Mouse (Mus musculus): ENCODE data around the gene Slc25a30.

Gene Slc25a30

DNA sequence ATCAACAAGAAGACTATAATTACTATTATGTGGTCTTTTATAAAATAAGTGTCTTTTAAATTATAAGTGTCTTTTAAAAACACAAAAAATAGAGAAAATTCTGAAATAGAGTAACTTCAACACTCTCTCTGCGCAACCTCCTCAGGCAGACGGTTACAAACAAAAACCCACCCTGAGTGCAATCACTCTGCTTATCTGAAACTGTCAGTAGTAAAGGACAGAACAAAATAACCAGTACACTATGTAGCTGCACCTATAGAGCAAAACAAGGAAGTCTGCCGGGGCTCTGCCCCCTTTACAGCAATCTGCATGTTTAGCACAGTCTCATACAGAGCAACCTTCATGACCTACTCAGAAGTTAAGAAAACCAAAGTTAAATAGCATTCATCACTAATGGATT, 44.9 kb downstream of the Slc25a30 start:
- DNase-seq (ENCODE audit: low spot score in 2 of 2), result no peak

DNA sequence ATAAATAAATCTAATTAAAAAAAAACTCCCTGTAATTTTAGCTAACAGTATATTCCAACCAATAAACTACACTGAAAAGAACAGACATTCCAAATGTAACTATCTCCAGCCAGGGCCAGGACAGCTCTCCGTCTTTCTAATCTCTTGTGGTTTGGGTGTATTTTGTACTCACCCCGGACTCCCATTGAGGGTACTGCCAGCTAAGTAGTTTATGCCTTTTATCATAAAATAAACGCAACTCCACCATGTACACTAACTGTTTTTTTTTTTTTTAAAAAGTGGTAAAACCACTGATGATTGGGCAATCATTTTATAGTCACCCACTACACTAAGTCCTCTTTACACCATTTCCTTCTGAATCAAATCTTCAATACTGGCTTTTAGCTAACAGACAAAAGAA, 51.2 kb downstream of the Slc25a30 start:
- no peak for DNase-seq (ENCODE audit: low spot score in 2 of 2)

DNA sequence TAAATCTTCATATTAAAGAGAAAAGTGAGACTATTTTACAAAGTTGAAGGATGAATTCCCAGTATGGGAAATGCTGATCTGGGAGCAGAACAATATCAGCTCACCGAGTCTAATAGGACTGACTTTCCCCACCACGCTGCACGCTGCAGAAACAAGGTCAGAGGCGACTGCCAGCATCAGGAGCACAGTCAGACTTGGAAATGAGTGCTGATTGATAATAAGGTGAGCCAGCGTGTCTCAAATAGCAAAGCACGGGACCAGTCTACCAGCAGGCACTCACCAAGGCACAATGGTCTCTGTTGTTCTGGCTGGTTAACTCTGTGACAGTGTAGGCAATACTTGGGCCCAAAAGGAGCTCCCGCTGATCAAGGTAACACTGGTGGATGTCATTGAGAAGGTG, 54.2 kb downstream of the Slc25a30 start:
- DNase-seq (ENCODE audit: low spot score in 2 of 2), result no peak

DNA sequence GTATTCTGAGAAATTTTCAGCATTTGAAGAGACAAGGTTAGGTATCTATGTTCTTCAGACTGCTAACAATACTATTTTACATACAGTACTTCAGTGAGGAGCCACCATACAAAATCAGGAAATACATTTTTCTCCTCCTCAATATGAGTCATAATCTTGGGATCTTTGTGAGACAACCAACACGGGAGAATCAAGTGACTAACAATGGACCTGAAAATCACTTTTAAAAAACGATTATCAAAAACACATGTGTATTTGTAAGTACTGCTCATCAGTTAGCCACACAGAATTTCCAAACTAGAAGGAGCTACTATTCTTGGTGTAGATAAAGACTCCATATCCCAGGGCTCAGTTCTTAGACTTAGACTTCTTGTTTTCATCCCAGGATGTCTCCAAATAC, 55.5 kb downstream of the Slc25a30 start:
- no peak for DNase-seq (ENCODE audit: low spot score in 2 of 2)

DNA sequence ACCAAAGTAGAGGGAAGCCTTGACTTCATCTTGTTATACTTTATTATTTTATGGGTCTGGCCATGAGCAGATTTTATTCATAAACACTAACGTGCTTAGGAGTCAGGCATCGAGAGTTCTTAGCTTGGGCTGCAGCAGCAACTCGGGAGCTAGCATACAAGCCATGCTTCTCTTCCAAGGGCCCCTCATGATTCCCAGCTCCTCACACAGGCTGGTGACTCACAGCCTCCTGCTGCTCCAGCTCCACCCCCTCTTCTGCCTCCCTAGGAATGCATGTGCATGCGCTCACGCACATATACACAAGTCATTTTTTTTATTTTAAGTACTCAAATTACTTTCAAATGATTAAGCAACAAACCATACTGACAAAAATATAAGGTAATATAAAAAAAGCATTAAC, 58.7 kb downstream of the Slc25a30 start:
- DNase-seq (ENCODE audit: low spot score in 2 of 2), result no peak

DNA sequence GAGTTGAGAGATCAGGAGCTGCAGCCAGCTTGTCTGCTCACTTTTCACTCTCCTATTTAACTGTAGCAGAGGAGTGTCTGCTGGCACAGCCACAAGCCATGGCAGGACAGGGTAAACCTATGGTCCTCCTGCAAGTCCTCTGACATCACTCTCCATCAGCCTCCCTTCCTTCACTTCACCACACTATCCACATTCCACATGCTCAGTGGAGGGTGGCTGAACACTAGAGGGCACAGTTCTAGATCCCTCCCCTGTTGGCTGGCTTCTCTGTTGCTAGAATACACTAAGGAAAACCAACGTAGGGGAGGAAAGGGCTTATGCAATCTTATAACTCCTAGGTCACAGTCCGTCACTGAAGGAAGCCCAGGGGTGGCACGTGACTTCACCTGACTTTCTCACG, 59.8 kb downstream of the Slc25a30 start:
- DNase-seq (ENCODE audit: low spot score in 2 of 2), result no peak

DNA sequence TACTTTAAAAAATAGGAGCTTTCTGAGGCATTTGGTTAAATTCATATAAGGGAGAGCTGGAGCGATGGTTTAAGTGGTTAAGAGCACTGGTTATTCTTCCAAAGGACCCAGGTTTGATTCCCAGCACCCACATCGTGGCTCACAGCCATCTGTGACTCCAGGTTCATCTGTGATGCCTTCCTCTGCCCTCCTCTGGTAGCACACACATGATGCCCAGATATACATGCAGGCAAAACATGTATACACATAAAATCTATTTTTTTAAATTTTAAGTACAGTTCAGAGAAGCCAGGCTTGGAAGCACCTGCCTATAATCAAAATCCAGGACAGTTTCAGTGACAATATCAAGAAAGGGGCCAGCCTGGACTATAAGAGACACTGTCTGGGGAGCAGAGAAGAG, 64.0 kb downstream of the Slc25a30 start:
- DNase-seq (ENCODE audit: low spot score in 2 of 2), result no peak

DNA sequence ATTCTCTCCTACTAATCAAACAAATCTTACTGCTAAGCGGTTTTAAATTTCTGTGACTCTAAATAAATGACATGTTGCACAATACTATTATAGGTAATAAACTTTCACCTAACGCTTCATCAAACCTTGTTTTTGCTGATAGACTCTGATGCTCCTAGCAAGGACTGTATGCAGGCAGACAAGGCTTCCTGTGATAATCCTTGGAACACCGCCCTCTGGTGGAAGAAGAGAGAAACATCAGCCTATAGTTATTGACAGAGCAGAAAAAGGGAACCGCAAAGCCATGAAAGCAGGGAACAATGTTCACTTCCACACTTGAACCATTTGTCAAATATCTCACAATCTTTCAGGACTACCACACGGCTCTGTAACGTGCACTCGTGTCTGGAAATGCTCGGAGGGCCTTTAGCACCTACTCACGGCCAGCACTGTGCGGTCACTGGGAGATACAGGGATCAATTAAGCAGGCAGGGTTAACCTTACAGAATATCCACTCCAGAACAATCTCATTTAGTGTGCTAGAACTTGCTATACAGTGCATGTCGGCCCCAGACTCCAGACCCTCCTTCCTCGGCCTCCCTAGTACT, 64.8 kb downstream of the Slc25a30 start:
- peak; percentile 23 to 71 for DNase-seq (ENCODE audit: low spot score in 2 of 2)

DNA sequence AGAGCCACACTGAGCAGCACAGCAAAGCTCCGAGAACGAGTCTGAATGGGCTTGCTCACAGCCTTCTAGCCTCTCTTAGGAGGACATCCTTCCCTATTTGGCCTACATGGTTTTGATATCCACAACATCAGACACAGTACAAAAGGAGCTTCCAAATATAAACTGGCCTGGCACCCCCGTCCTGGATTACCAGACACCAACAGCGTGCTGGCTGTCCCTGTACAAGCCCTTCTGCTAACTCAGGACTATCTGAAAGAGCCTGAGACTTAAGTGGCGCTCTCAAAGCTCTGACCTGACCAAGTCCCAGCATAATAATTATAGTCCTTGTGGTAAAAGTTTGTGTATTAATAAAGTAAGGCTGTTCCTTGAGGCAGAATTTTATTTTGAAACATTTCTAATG, 66.7 kb downstream of the Slc25a30 start:
- no peak for DNase-seq (ENCODE audit: low spot score in 2 of 2)

DNA sequence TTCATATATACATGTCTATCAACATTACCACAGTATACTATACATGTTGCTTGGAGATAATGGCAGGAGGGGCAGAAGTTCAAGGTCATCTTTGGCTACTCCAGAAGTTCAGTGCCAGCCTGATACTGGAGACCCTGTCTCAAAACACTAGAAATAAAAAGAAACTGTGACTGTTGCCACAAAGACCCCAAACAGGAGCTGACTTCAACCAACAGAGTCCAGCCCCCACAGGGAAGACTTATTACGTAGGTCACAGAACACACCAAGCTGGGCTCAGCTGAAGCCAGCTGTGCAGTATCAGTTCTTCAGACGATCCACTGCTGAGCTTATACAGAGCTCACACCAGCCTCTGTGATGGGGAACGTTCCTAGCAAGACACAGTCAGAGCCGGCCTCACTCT, 70.4 kb downstream of the Slc25a30 start:
- DNase-seq (ENCODE audit: low spot score in 2 of 2), result no peak

DNA sequence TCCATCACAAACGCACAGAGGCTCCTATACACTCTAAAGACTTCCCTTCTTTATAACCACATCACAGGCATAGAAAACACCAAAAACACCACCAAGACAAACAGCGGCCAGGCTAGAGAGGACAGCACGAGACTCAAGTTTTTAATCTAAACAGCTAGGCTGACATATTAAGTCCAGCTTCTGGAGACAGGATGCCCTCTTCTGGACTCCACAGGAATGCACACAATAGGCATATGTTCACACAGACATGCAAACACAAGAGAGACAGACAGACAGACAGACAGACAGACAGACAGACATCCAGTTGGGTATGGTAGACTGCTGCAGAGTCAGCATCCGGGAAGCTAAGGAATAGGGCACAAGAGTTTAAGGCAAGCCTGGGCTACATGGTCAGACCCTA, 73.2 kb downstream of the Slc25a30 start:
- no peak for DNase-seq (ENCODE audit: low spot score in 2 of 2)

DNA sequence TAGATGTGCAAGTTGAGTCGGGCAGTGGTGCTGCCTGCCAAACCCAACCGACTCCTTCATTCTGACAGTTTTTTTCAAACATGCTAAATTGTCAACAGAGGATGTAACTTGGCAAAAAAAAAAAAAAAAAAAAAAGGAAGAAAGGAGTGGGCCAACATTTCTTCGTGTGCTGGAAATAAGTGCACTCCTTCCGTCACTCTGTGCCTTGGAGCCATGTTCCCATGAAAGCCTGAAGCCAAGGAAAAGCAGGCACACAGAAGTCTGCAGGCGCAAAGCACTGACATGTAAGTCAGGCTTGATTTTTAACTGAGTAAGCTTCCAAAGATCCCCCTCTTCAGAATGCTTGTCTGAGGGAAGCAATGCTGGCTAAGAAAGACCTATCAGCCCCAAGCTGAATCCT, 74.2 kb downstream of the Slc25a30 start:
- no peak for DNase-seq (ENCODE audit: low spot score in 2 of 2)

DNA sequence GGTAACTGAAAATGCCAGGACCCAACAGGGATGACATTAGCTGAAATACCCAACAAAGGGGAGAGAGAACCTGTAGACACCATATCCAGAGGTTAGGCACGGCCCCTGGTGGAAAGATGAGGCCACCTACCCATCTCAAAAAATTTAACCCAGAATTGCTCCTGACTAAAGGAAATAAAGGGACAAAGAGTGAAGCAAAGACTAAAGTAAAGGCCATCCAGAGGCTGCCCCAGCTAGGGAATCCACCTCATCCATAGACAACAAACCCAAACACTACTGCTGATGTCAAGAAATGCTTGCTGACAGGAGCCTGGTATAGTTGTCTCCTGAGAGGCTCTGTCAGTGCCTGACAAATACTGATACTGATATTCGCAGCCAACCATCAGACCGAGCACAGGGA, 75.1 kb downstream of the Slc25a30 start:
- no peak for DNase-seq (ENCODE audit: low spot score in 2 of 2)

Measured in thymus, postnatal 10 days (tissue).